Mouse (Mus musculus) CH12.LX (cell line): ENCODE data around the gene Dnase2a.

Experiments used
- NELFE ChIP-seq: IDR thresholded peaks from 2 replicates; pipeline ENCODE4 v1.6.1; 2011; ENCODE audit warnings: low read depth, low read length, improper control_type of control experiment
- POLR2A ChIP-seq: IDR thresholded peaks from 2 replicates; pipeline ENCODE4 v1.6.1; 2011; ENCODE audit warnings: low read depth, mild to moderate bottlenecking, improper control_type of control experiment, low read length
- ZKSCAN1 ChIP-seq: IDR thresholded peaks from 2 replicates; pipeline ENCODE4 v1.6.1; 2012; ENCODE audit warnings: low read depth, inconsistent platforms, low read length, improper control_type of control experiment, borderline replicate concordance

- TF ChIP-seq POLR2A (no peak), NELFE (no peak), ZKSCAN1 (no peak)
These were observed 867 bp upstream of the Dnase2a start for GRCm38 (mm10) chr8:84907493-84907892.
